Mouse (Mus musculus): ENCODE measurements around the gene Alkbh3.

The Alkbh3 gene

DNA sequence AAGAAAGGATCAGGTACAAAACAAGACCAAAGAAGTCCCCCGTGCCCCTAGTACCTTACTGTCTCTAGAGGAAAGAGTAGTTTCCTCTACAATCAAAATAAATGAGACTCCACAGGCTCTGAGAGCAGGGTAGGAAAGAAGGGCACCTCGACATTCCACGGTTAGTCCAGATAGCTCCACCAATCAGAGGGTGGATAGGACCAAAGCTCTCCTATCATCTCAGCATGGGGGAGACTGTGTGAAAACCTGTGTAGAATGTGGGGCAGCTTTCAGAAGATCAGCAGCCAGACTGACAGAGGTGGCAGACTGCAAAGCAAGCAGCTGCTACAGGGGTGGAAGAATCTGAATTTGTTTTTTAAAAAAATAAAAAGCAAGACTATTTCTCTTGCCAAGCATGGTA, 17.8 kb downstream of the Alkbh3 start:
- DNase-seq (ENCODE audit: low spot score in 2 of 2) = no peak

DNA sequence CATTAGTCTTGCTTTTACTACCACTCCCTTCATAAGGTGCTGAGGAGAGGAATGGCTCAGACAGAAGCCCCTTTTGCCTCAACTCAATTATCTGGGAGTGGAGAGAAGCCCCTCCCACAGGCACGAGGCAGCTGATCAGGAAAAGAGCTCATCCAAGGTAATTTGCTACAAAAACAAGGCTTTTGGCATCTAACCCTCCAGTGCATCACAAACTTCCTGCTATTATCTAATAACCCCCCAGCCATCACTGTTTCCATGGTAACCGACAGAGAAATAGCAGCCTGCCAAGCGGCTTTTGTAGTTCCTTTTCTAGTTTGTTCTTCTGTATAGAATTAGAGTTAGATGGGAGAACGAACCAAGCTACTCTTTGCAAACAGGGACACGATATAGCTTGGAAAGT, 18.3 kb downstream of the Alkbh3 start:
- DNase-seq (ENCODE audit: low spot score in 2 of 2) = peak in 1 of 2 experiments; percentile 40

DNA sequence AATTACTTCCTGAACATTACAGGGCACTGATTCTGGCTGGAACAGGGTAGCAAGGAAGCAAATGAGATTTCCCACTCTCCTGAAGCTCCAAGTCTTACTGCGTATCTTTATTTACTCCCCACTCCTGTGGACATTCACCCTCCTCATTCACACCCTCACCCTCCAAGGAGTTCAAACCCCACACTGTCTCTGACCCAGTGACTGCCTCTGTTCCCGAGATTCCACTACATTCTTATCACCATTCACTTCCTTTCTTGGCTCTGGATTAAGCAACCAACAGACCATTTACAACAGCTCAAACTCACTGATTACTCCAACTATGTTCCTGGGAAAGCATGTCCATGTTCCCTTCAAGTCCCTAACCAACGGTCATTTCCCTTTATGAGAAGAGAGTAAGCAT, 19.3 kb downstream of the Alkbh3 start:
- DNase-seq (ENCODE audit: low spot score in 2 of 2) = no peak

DNA sequence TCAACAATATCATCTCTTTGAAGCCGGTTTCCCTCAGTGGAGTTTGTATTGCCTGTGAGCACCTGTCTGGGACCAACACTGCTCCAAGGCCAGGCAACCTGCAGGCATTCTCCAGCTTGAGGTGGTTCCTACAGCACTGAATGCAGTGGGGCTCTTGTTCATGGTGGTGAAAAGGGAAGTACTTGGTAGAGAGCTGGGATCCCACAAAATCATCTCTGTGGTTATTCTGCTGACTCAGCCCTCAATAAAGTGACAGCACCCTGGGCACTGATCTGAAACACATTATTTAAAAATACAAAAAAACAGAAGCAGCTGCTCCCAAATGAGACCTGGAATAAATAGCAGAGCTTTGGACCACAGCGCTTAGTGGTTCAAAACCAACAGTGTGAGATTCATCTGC, 22.2 kb downstream of the Alkbh3 start:
- no peak for DNase-seq (ENCODE audit: low spot score in 2 of 2)

DNA sequence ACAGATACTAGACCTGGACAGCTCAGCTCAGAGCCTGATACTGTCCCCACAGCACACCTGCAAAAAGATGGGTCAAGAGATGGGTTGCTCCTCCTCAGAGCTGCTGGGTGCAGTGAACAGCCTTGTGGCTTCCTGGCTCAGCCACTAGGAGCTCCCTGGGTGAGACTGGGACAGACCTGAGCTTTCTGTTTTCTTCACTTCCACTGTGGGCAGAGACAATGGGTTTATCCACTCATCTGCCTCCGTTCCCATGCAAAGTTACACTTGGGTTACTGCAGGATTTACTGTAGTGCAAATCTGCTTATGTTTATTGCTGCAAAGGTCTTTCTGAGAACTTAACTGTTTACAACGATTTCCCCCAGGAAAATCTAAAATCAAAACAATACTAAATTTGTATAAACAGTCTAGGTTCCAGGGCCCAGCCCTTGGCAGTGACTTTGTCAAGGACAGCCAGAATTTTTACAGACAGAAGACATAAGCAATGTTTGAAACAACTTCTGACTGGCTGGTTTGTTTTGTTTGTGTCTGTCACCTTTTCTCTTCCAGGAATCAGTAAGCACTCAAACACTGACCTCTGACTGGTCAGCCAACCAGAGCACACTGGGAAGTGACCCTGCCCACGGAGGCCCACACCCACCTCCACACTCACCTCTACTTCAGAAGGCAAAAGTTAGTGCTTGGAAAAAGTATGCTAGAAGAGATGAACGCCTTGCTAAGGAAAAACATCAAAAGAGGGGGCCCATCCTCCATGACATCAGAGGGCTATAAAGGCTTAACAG, 28.0 kb downstream of the Alkbh3 start:
- DNase-seq (ENCODE audit: low spot score in 2 of 2) = no peak

DNA sequence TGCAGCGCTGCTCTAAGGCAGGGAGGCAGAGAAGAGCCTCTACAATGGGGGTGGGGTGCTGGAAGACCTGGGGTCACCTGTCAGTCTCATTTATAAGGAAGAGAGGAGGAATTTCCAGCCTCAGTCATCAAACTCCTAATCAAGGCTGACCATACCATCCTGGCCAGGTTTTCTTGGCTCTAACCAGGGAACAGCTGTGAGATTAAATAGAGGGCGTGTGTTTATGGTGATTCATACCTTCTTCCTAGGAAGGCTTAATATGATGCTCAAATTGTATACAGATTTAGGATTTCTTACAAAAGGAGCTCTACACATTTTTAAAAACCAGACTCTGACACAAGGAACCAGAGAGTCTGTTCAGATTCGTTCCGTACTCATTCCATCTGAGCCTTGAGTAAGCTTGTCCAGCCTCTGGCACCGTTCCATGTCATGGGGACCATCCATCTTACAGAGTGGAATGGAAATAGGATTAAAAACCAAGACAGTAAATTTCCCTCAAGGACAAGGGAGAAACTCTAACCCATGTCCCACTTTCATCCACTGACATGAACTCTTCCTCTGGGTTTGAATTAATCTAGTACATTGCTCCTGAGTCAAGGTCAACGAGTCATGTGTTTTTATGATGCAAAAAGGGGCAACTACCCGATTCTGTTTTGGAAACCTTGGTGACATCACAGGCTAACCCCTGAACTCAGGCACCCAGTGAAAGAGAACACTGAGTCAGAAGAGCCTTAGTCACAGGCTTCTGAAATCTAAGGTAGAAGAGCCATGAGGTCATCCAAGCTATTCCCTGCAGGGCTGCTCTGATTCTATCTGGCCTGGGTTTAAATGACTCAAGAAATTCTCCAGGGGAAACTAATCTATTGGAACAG, 31.1 kb downstream of the Alkbh3 start:
- no peak for DNase-seq (ENCODE audit: low spot score in 2 of 2)

DNA sequence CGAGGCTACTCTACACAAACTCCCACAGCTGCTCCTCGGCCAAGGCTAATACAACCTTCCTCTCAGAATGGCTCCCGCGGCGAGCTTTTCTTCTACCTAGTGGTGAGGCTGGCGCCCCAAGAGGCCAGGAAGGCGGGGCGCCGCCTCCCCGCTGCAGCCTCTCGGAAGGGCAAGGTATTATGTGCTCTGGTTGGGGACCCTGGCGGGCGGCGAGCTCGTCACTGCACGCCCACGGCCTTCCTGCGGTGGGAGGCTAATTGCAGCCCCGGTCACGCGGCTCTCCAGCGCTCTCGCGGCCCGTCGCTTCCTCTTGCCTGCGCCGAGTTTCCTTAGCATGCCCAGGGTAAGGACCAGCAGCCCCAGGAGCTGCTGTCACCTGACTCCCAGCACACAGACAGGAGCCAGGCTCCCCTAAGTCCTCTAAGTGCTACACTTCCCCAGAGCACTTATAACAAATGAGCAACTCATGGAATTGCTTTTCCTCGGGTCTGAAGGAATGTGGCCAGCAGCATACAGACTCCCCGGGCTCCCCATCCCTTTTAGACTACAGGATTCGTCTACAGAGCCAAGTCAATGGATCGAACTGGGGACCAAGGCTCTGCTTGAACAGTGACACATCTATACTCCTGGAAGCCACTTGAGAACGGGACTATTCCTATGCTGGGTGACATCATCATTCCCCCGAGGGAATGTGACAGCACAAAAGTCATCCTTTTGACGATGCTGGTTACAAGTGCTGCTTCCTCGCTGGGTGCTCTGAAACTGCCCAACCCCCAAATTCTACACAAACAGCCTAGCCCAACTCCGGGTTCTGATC, 34.0 kb downstream of the Alkbh3 start:
- DNase-seq (ENCODE audit: low spot score in 2 of 2) = peak in 1 of 2 experiments; percentile 46

DNA sequence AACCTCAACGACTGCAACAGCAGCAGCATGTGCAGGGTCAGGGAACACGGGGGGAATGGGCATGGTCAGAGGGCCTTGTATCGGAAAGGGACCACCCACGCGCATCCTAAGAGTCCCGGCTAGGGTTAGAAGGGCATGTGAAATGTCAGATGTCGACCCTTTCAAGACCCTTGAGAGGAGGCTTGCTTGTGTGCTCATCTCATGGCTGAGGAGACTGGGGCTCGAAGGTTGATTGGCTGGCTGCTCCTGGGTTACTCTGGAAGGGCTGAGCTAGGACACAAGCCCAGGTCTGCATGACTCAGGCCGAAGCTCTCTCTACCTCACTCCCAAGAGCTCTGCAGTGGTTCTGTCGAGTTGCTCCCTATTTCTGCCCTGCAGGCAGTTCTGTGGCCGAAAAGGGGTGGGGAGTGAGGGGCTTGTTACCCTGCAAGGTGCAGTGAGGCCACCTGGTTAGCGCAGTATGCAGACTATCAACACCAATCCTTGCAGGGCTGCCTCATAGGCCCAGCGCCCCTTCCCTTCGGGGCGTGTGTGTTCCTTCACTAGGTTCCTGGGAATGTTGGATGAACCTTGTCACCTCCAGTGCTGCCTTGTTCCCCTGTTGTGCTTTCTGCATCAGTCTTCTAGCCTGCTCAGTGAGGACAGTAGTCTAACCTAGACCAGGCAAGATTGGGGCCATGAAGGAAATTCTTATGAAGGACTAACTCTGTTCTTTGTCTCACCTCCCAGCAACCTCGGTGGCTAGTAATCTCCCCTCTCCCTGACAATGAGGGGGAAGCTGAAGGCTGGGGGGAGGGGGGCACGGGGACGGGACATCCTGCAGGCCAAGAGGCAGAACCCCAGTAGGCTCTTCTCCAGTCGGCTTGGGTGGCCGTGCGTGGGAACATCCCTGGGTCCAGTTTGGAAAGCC, 34.8 kb downstream of the Alkbh3 start:
- no peak for DNase-seq (ENCODE audit: low spot score in 2 of 2)

DNA sequence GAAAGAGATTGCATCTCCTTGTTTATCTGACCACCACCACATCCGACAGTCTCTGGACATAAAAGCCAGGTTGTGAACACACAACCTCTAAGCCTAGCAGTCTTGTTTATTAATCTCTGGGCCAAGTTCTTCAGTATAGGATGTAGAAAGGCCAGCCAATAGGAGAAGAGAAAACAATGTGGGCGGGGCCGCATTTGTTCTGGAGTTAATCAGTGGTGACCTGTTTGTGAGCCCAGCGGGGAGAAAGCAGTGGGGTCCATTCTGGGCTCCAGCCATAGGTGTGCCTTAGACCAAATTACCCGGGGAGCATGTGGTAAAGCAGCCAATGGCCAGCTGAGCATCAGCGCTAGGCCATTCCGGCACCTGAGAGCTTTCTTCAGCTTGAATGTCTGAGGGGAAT, 35.6 kb downstream of the Alkbh3 start:
- DNase-seq (ENCODE audit: low spot score in 2 of 2) = no peak

DNA sequence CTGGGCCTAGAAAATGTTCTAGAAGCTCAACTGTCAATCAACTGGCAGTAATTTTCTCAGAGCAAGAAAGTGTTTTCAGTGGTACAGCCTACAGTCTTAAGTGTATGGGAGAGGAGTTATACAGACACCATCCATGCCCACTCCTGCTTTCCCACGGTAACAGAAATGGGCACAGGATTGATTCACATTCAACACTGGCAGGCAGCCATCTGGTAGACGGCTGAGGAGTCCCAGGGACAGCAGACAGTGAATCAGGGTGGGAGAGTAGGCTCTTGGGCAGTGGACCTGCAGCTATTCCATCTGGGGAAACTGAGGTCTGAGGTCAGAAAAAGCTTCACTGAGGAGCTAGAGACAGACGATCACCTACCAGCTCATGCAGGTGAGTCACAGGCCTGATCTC, 39.0 kb downstream of the Alkbh3 start:
- DNase-seq (ENCODE audit: low spot score in 2 of 2) = no peak

DNA sequence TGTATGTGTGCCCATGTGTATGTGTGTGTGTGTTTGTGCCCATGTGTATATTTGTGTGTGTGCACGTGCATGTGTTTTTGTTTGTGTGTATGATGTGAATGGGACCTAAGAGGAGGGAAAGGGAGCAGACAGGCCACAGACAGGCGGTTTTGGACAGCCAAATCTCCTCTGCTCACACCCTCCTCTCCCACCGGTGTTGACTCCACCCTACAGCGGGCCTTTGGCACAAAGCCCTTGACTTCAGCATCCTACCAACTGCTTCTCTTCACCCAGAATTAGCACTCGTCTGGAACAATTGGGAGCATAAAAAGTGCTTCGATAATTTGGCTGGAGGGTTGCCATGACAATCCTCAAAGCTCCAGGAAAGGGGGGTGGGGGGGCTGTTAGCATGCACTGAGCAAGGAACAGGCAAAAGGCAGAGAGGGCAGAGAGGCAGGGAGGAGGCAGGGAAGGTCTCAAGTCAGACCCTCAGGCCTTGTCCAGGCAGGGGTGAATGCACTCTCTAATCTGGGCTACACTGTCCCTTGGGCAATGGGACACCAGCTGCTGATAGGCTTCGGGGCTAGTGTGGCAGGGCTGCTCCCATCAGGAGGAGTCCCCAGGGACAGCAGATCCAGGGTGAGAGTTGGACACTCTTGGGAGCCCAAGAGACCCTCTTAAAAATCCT, 46.0 kb downstream of the Alkbh3 start:
- DNase-seq (ENCODE audit: low spot score in 2 of 2) = no peak

DNA sequence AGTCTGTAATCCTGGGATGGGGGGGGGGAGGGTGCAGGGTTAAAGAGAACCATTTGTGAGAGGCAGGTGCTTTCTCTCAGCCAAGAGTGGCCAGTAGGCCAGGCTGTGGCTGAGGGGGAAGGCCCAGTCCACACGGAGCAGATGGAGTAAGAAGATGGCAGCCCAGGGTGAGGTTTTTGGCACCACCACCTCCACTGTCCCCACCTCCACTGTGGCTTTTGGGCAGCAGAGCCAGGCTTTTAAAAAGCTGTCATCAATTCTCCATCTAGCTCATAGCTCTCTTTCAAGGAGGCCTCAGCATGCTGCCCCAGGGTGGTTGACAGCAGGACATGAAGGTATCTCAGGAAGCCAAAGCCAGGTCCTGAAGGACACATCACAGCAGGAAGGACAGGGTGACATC, 46.8 kb downstream of the Alkbh3 start:
- no peak for DNase-seq (ENCODE audit: low spot score in 2 of 2)

DNA sequence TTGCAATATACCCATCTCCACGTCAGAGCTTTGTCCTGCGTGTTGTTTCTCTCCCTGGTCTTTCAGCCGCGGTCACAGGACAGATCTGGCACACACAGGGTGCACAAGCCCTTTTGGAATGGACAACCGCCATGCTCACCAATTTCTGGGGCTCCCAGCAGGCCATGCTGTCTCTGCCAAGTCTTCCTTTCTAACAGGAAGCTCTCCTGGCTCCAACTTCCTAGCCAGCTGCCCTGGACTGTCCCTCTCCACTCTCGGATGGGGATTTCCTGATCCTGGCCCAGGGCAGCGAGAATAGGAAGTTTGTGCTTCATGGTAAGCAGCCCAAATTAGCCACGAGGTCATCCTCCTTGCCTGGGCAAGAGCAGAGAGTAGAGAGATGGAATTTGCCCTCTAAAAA, 48.9 kb downstream of the Alkbh3 start:
- no peak for DNase-seq (ENCODE audit: low spot score in 2 of 2)

DNA sequence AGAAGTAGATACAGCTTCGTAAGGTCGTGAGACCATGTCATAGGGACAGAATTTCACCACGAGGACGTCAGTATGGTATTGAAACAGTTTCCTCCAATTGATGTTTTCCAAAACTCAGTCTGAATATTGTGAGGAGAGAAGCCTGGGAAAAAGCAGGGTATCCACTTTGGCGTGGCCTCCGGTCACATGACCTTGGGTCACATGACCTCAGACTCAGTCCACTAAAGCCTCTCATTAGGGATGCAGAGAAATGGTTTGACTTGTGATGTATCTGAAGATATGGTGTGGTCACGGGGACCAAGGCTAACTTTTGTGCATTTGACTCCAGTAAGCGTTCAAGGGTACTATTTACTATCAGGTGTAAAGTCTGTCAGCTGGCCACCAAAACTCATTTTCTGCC, 51.3 kb downstream of the Alkbh3 start:
- no peak for DNase-seq (ENCODE audit: low spot score in 2 of 2)

DNA sequence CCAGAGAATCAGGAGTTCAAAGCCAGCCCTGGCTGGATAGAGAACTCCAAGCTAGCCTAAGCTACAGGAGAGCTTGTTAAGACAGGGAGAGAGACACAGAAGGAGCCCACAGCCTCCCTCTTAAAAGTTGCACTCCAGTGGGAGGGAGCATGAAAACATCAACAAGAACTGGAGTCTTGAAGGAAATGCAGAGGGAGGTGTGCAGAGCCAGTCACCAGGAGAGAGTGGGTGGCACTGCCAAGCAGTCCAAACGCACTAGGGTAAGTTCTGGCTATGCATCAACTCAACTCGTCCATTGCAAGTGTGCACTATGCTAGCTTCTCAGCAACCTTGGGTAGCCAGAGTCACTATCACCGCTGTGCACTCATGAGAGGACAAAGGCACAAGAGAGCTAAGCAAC, 52.4 kb downstream of the Alkbh3 start:
- DNase-seq (ENCODE audit: low spot score in 2 of 2) = no peak

DNA sequence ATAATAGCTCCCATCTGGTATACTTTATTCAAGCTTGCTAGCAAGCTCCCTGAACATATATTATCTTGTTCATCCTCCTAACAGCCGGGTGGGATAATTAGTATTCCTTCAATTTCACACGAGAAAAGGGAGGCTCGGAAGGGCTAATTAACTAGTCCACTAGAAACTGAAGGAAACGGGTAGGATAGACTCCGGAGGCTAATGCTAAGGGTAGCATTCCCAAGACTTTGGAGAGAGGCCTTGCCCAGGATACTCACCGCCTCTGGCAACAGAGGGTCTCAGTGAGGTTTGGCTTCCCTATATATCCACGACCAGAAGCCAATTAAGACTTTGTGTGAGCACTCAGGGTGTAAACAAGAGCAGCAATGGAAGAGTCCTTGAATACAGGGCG, 52.8 kb downstream of the Alkbh3 start:
- DNase-seq (ENCODE audit: low spot score in 2 of 2) = no peak

DNA sequence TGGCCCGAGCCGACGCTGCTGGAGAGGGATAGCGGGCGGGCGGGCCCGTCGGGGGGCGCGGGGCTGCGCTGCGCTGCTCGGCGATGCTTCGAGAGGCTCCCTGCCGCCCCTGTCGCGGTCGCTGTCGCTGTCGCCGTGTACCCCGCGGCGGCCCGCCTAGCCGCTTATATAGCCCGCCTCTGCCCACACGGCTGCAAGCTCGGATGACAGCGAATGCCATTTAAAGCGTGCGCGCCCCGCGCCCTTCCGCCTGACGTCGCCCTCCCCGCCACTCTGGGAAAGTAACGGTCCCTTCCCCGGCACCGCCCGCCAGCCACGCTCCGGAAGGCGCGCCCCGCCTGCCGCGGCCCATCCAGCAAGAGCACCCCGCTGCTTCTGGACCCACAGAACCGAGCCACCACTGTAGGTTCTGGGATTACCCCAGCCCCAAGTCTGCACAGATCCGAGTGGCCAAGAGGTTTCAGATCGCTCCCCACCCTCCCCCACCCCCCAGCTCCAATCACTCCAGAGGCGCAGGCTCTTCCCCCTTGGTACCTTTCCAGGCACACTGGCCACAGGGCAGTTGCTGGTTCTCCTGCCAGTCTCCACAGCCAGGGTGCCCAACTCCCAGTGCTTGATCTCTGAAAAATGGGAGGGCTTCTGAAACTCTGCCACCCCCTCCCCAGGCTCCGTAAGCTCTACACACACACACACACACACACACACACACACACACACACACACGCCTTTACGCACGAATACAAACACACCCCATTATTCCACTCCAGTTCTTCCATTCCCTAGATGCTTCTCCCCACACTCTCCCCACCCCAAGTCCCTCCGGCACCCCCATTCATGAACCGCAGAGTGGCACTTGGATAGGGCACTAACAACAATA, 53.5 kb downstream of the Alkbh3 start, which contains the start of gene Gm13889:
Gene Gm13889 (minus strand): TSS at position 294 of the 877 bp plus-strand sequence.
- peak; percentile 88 to 92 for DNase-seq (ENCODE audit: low spot score in 2 of 2)

DNA sequence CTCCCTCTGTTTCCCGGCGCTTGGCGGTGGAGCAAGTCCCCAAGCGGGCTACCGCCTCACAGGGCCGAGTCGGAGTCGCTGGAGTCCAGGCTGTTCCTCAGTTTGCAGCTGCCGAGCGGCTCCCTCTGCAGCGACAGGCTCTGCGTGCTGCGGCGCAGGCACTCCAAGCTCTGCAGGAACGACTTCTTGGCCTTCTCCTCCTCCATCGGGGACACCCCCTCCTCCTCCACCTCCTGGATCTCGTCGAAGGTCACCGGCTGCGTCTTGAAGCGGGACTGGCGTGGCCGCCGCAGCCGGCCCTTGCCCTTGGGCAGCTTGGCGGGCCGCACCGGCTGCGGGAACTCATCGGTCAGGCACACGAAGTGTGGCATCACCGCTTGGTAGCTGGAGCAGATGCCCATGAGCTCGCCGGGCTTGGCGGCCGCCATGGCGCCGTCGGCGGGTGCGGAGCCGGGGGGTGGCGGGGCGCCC, 54.2 kb downstream of the Alkbh3 start:
- DNase-seq (ENCODE audit: low spot score in 2 of 2) = peak in 1 of 2 experiments; percentile 61

DNA sequence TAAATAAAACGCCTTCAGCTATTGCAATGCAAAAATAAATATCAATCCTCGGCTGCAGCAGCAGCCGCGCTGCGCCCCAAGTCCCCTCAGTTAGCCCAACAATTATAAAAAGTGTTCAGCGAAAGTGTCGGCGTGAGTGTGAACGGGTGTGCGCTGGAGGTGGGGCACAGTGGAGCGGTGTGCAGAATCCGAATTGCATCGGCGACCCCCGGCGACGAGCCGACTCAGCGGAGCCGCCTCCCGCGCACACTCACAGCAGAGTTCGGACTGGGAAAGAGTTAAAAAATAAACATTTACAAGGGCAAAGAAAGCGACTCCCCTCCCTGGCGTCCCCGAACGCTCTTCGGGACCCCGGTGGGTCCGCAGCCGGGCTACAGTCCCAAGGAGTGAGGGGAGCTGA, 54.7 kb downstream of the Alkbh3 start:
- no peak for DNase-seq (ENCODE audit: low spot score in 2 of 2)
